Mouse (Mus musculus) bone marrow macrophage, adult 2 months (primary cell): ENCODE results near the gene Gast.

Experiments used
- CTCF ChIP-seq: IDR thresholded peaks from 2 replicates; pipeline ENCODE4 v1.5.1; 2012; ENCODE audit warnings: low read depth, mild to moderate bottlenecking, low read length, moderate library complexity
- POLR2A ChIP-seq: IDR thresholded peaks from 2 replicates; pipeline ENCODE4 v1.6.1; 2012; ENCODE audit warnings: mild to moderate bottlenecking, low read depth, low read length, borderline replicate concordance

DNA sequence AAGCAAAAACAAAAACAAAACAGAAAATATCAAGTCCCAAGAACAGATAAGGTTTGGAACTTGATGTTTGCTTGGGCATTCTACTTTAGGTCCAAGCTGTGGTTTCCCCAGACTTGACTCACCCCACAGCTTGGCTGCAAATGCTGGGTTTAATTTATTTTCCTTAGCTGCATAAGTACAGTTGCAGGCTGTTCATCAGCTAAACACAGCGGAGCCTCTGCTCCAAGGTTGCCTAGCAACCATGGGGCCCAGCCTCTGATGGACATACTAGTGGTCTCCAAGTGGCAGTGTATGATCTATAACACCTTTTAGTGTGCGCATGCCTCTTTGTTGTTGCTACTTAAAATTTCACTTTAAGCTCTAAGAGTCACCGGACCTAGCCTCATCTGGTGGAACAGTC is 1.5 kb downstream of the Gast start:
- no peak for TF ChIP-seq CTCF
- no peak for TF ChIP-seq POLR2A
